Mouse (Mus musculus) olfactory bulb, adult 2 months (tissue): Measurements from ENCODE around the gene Akap10. TPM values are rescaled to one million over a fixed set of nuclear protein-coding genes. Genes with fewer than 3 reads are reported as not detected.

Experiments used
- H3K27ac ChIP-seq: fragments of 200-500 bp; 2 replicates; pipeline ENCODE4 v1.5.1; 2012; ENCODE audit warnings: low read depth, low read length; ENCODE audit not compliant: insufficient read depth
- H3K4me1 ChIP-seq: fragments of 200-500 bp; 2 replicates; pipeline ENCODE4 v1.6.1; 2012; ENCODE audit warnings: low read length; ENCODE audit not compliant: control insufficient read depth, insufficient read depth
- H3K4me3 ChIP-seq: fragments of 200-500 bp; 2 replicates; pipeline ENCODE4 v1.5.1; 2012; ENCODE audit warnings: mild to moderate bottlenecking, low read depth, low read length, moderate library complexity; ENCODE audit not compliant: insufficient read depth
- CTCF ChIP-seq: fragments of 200-500 bp; IDR thresholded peaks from 2 replicates; pipeline ENCODE4 v1.5.1; 2012; ENCODE audit warnings: low read depth, mild to moderate bottlenecking, low read length, moderate library complexity; ENCODE audit not compliant: insufficient read depth
- POLR2A ChIP-seq: fragments of 200-500 bp; IDR thresholded peaks from 2 replicates; pipeline ENCODE4 v1.6.1; 2012; ENCODE audit warnings: mild to moderate bottlenecking, low read depth, low read length, moderate library complexity; ENCODE audit not compliant: insufficient read depth
- WGBS: fragments of 180-500 bp; shearing (Covaris S2); methylation state at CpG from one replicate; pipeline ENCODE4 v1.1.7; 2018; 5-methylcytosine and 5-hydroxymethylcytosine counted together
- polyA plus RNA-seq: library from polyadenylated mRNA; stranded (reverse); fragments of >200 nt; gene quantifications from 2 replicates; pipeline ENCODE4 v1.2.4, GENCODE M21; 2012; ENCODE audit warnings: low replicate concordance; ENCODE audit not compliant: missing spikeins, insufficient read depth, insufficient read length

Akap10 gene
- polyA plus RNA-seq = not detected in 2 replicates

- WGBS = under 1% methylated on average over 43 of the region's 43 CpGs
- TF ChIP-seq POLR2A (peak; percentile 95), CTCF (no peak)
- Histone ChIP-seq H3K4me3 (peak within 1 kb of the TSS; percentile 100), H3K4me1 (0 out of 2 replicates have a peak, but pooled peaks cover under 1% of the 10 kb centered on the region), H3K27ac (peak within 1 kb of the TSS; percentile 99)
Observed at GRCm38 (mm10) chr11:61930098-61930517, at the start of gene Akap10. Gene Akap10, minus strand, starts transcription at chr11:61930252.

DNA sequence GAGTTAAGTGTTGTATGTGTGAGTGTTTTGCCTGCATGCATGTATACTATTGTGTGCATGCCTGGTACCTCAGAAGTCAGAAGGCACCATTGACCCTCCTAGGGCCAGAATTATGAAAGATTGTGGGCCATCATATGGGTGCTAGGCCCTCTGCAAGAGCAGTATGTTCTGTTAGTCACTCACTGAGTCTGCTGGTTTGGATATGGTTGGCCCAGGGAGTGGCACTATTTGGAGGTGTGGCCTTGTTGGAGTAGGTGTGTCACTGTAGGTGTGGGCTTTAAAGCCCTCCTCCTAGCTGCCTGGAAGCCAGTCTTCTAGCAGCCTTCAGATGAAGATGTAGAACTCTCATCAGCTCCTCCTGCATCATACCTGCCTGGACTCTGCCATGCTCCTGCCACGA, 45.7 kb upstream of the Akap10 start:
- 88% methylated on average over 1 of the region's 1 CpGs for WGBS
- TF ChIP-seq POLR2A = no peak
- TF ChIP-seq CTCF = no peak
- no peak overlapping the region for H3K4me3 ChIP-seq
- peaks cover 7% of the 10 kb centered on the region; the same call in 1 of the 2 replicates for H3K4me1 ChIP-seq
- no peak overlapping the region for H3K27ac ChIP-seq

DNA sequence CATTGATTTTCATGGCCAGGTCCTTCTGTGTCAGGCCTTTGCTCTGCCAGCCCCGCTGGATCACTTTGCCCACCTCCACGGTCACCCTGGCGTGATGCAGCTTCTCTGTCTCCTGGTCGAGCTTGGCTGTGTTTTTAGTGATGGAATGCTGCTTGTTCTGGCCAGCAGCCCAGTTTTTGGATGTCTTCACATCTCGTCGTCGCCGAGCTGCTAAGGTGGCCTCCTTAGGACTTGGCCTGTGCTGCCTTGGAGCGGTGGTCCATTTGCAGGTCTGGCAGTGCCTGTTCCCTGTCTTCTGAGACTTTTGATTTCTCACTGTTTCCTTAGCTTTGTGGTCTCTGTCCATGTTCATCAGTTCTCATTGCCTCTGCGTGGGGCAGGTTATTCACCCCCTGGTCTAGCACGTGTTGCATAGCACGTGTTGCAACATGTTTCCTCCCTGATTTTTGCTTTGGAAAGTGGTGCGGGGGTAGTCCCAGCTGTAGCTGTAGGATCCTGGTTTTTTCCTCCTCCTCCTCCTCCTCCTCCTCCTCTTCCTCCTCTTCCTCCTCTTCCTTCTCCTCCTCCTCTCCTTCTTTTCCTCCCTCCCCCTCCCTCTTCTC, 44.2 kb upstream of the Akap10 start:
- Histone ChIP-seq H3K27ac (no peak overlapping the region), H3K4me3 (no peak overlapping the region), H3K4me1 (peaks cover 7% of the 10 kb centered on the region; the same call in 1 of the 2 replicates)
- TF ChIP-seq POLR2A (no peak), CTCF (no peak)
- 72% methylated on average over 13 of the region's 13 CpGs for WGBS

DNA sequence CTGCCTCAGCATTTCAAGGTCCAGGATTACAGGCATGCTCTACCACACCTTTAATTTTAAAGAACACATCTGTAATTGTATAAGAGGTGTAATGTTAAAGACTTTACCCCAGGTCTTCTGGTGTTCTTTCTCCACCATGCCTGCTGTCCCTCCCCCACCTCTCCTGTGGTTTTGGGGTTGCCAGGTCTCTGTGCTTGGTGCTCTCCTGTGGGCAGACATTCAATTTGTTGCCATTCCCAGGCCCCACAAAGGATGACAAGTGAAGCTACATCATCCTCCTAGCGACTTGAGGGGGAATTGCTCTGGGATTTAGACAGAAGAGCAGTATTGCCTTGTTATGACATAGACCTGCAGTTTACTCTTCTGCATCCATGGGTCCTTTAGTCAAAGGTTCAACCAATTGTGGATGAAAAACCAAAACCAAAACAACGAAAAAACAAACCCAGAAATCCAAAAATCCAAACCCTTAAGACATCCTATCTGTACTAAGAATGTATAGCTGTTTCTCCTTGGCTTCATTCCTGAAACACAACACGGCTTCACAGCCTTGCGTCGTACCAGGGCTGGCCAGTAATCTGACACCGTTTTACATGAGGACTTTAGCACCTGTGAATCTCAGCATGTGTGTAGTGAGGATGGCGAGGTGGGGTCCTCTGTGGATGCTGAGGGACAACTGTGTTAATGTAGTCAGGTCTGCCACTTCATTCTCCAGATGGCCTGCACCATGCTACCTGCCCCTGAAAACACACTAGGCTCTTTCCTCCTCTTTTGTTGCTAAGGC, 41.6 kb upstream of the Akap10 start:
- Histone ChIP-seq H3K4me3 (no peak overlapping the region), H3K4me1 (peaks cover 7% of the 10 kb centered on the region; the same call in 1 of the 2 replicates), H3K27ac (no peak overlapping the region)
- 79% methylated on average over 7 of the region's 7 CpGs for WGBS
- no peak for TF ChIP-seq POLR2A
- TF ChIP-seq CTCF = no peak

DNA sequence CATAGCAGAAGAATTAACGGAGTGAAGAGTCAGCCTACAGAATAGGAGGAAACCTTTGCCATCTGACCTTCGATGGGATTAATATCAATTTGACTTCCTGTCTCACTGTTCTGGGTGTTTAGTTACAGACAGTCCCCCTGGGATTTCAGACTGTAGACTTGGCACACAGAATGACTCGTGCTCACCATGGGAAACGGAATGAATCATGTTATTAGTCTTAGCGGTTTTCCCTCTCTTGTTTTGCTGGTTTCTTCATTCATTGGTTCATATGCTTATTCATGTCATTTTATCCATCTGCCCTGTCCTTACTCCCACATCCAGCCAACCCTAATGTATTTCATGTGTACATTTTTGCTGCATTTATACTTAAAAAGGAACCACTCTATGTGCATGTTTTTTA, 40.8 kb upstream of the Akap10 start:
- Histone ChIP-seq H3K27ac (no peak overlapping the region), H3K4me1 (peaks cover 7% of the 10 kb centered on the region; the same call in 1 of the 2 replicates), H3K4me3 (no peak overlapping the region)
- WGBS = 50% methylated on average over 5 of the region's 5 CpGs
- no peak for TF ChIP-seq POLR2A
- TF ChIP-seq CTCF = no peak

DNA sequence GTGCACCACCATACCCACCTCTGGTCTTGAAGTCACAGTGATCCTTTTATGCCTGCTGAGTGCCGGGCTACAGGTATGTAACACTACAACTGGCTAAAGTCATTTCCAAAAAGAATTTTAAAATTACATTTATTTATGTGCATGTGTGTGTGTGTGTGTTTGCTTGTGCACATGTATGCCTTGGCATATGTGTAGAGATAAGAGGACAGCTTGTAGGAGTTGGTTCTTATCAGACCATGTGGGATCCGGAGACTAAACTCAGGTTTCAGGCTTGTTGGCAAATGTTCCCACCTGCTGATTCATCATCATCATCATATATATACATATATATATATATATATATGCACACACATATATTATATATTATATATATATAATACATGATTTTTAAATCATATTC, 38.8 kb upstream of the Akap10 start:
- no peak for TF ChIP-seq POLR2A
- no peak for TF ChIP-seq CTCF
- Histone ChIP-seq H3K4me1 (0 out of 2 replicates have a peak, but pooled peaks cover 3% of the 10 kb centered on the region), H3K4me3 (no peak overlapping the region), H3K27ac (no peak overlapping the region)
- WGBS = 98% methylated on average over 2 of the region's 2 CpGs

DNA sequence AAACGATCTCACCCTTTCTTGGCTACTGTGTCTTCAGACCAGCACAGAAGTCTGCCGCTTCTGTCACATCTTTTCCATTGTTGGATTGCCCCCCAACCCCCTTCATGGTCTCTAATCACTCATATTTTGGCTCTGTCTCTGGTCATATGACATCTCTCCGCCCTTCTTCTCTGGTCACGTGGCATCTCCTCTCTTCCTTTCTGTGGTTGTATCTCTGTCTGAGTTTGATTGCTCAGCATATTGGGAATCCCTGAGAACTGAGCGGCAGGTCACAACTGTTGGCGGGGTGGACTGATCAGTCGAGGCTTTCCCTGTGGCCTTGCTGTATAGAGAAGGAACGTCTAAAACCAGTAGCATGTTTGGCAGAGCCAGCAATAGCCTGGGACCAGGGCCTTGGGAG, 37.0 kb upstream of the Akap10 start:
- TF ChIP-seq POLR2A = no peak
- no peak for TF ChIP-seq CTCF
- Histone ChIP-seq H3K4me1 (no peaks in the 10 kb centered on the region), H3K4me3 (no peak overlapping the region), H3K27ac (no peak overlapping the region)
- 89% methylated on average over 8 of the region's 8 CpGs for WGBS

- Histone ChIP-seq H3K4me1 (no peaks in the 10 kb centered on the region), H3K4me3 (no peak overlapping the region), H3K27ac (no peak overlapping the region)
- TF ChIP-seq CTCF = no peak
- no peak for TF ChIP-seq POLR2A
- 69% methylated on average over 5 of the region's 5 CpGs for WGBS
Observed at GRCm38 (mm10) chr11:61964611-61965010, 34.6 kb upstream of the Akap10 start.

DNA sequence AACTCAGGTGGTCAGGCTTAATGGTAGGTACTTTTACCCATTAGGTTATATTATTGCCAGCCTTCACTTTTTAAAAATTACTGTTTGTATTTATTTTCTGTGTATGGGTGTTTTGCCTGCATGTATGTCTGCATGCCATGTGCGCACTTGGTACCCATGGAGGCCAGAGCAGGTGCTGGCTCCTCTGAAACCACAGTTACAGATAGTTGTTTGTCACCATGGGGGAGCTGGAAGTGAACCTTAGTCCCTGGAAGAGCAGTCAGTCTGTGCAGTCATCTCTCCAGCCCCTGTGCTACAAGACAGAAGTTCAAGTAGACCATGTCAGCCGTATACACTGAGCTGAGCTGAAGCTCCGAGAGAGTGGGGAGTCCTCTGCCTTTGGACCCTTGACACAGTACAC, 33.1 kb upstream of the Akap10 start:
- H3K4me1 ChIP-seq = no peaks in the 10 kb centered on the region
- no peak overlapping the region for H3K27ac ChIP-seq
- H3K4me3 ChIP-seq = no peak overlapping the region
- 89% methylated on average over 3 of the region's 3 CpGs for WGBS
- TF ChIP-seq POLR2A = no peak
- no peak for TF ChIP-seq CTCF
